Mouse (Mus musculus) forebrain, embryonic 12.5 days (tissue): ENCODE measurements at regions not wholly inside any gene's neighbourhood (a gene's known extent, or its start where the extent isn't known, plus 50 kb on each side); places are given as distances from the start of the nearest gene placed in this dataset.

ENCODE experiments used
- ATAC-seq: fragments of 200-750 bp; cut with Nextera tagmentation; 2 replicates; pipeline ENCODE4 v1.8.0; 2017; ENCODE audit warnings: moderate TSS enrichment; ENCODE audit not compliant: low FRiP score
- H3K27ac ChIP-seq: fragments of 300-500 bp; sonication (generic); 2 replicates; pipeline ENCODE4 v1.5.1; 2016; ENCODE audit warnings: mild to moderate bottlenecking
- H3K27me3 ChIP-seq: fragments of 300-500 bp; sonication (generic); 2 replicates; pipeline ENCODE4 v1.6.1; 2016; ENCODE audit warnings: mild to moderate bottlenecking
- H3K36me3 ChIP-seq: fragments of 300-500 bp; sonication (generic); replicated peaks from 2 replicates; pipeline ENCODE4 v1.6.1; 2016; ENCODE audit warnings: mild to moderate bottlenecking
- H3K4me1 ChIP-seq: fragments of 300-500 bp; sonication (generic); 2 replicates; pipeline ENCODE4 v1.6.1; 2016
- H3K4me2 ChIP-seq: fragments of 300-500 bp; sonication (generic); 2 replicates; pipeline ENCODE4 v1.6.1; 2016; ENCODE audit warnings: mild to moderate bottlenecking, moderate library complexity
- H3K4me3 ChIP-seq: fragments of 300-500 bp; sonication (generic); replicated peaks from 2 replicates; pipeline ENCODE4 v1.5.1; 2016; ENCODE audit warnings: mild to moderate bottlenecking
- H3K9ac ChIP-seq: fragments of 300-500 bp; sonication (generic); 2 replicates; pipeline ENCODE4 v1.6.1; 2016; ENCODE audit warnings: mild to moderate bottlenecking
- H3K9me3 ChIP-seq: fragments of 300-500 bp; sonication (generic); 2 replicates; pipeline ENCODE4 v1.6.1; 2016
- WGBS: fragments of 180-500 bp; shearing (Covaris S2); methylation state at CpG from one replicate; pipeline ENCODE4 v1.1.7; 2016; 5-methylcytosine and 5-hydroxymethylcytosine counted together

GRCm38 (mm10) chr17:4208142-4208925 lies 512.3 kb upstream of the Nox3 start:
- H3K4me3 ChIP-seq = no peak overlapping the region
- no peak overlapping the region for H3K9ac ChIP-seq
- no peaks in the 10 kb centered on the region for H3K4me1 ChIP-seq
- no peak for ATAC-seq
- H3K27ac ChIP-seq = no peak overlapping the region
- 89% methylated on average over 5 of the region's 5 CpGs for WGBS
- H3K36me3 ChIP-seq = no peaks in the 10 kb centered on the region
- H3K9me3 ChIP-seq = no peaks in the 10 kb centered on the region
- no peaks in the 10 kb centered on the region for H3K27me3 ChIP-seq
- no peak overlapping the region for H3K4me2 ChIP-seq

GRCm38 (mm10) chr17:4209650-4210049 lies 513.6 kb upstream of the Nox3 start:
- WGBS = 79% methylated on average over 8 of the region's 8 CpGs
- ATAC-seq = no peak
- Histone ChIP-seq H3K4me1 (peaks cover 1% of the 10 kb centered on the region; the same call in 1 of the 2 replicates), H3K9ac (no peak overlapping the region), H3K9me3 (no peaks in the 10 kb centered on the region), H3K4me3 (no peak overlapping the region), H3K4me2 (no peak overlapping the region), H3K27ac (no peak overlapping the region), H3K36me3 (no peaks in the 10 kb centered on the region), H3K27me3 (no peaks in the 10 kb centered on the region)

- Histone ChIP-seq H3K27ac (no peak overlapping the region), H3K4me3 (no peak overlapping the region), H3K36me3 (no peaks in the 10 kb centered on the region), H3K9me3 (no peaks in the 10 kb centered on the region), H3K4me2 (no peak overlapping the region), H3K4me1 (peaks cover 17% of the 10 kb centered on the region; the same call in 1 of the 2 replicates), H3K9ac (no peak overlapping the region), H3K27me3 (no peaks in the 10 kb centered on the region)
- WGBS = 57% methylated on average over 4 of the region's 4 CpGs
- no peak for ATAC-seq
Measured at GRCm38 (mm10) chr17:4212586-4212985, 516.5 kb upstream of the Nox3 start.

- Histone ChIP-seq H3K4me1 (peaks cover 17% of the 10 kb centered on the region; the same call in 1 of the 2 replicates), H3K9me3 (no peaks in the 10 kb centered on the region), H3K27ac (peak overlapping the region; percentile 63), H3K27me3 (no peaks in the 10 kb centered on the region), H3K9ac (no peak overlapping the region), H3K4me2 (no peak overlapping the region), H3K36me3 (no peaks in the 10 kb centered on the region), H3K4me3 (no peak overlapping the region)
- no peak; the same call in 1 of the 2 replicates for ATAC-seq
- WGBS = 17% methylated on average over 8 of the region's 8 CpGs
Measured at GRCm38 (mm10) chr17:4214970-4215369, 518.9 kb upstream of the Nox3 start.

GRCm38 (mm10) chr17:4216203-4216602 lies 520.1 kb upstream of the Nox3 start:
- H3K4me3 ChIP-seq = no peak overlapping the region
- 22% methylated on average over 4 of the region's 4 CpGs for WGBS
- ATAC-seq = no peak
- no peak overlapping the region for H3K9ac ChIP-seq
- H3K27ac ChIP-seq = no peak overlapping the region
- no peaks in the 10 kb centered on the region for H3K36me3 ChIP-seq
- H3K27me3 ChIP-seq = no peaks in the 10 kb centered on the region
- H3K4me2 ChIP-seq = no peak overlapping the region
- no peaks in the 10 kb centered on the region for H3K9me3 ChIP-seq
- H3K4me1 ChIP-seq = peaks cover 17% of the 10 kb centered on the region; the same call in 1 of the 2 replicates

- 55% methylated on average over 8 of the region's 8 CpGs for WGBS
- Histone ChIP-seq H3K4me1 (peaks cover 17% of the 10 kb centered on the region; the same call in 1 of the 2 replicates), H3K9ac (no peak overlapping the region), H3K9me3 (no peaks in the 10 kb centered on the region), H3K4me2 (no peak overlapping the region), H3K27ac (no peak overlapping the region), H3K4me3 (no peak overlapping the region), H3K27me3 (no peaks in the 10 kb centered on the region), H3K36me3 (no peaks in the 10 kb centered on the region)
- ATAC-seq = no peak; the same call in 1 of the 2 replicates
Measured at GRCm38 (mm10) chr17:4216750-4217149, 520.7 kb upstream of the Nox3 start.

GRCm38 (mm10) chr17:4220661-4221360 lies 524.8 kb upstream of the Nox3 start:
- no peaks in the 10 kb centered on the region for H3K27me3 ChIP-seq
- WGBS = 70% methylated on average over 12 of the region's 12 CpGs
- no peak overlapping the region for H3K9ac ChIP-seq
- H3K36me3 ChIP-seq = no peaks in the 10 kb centered on the region
- H3K4me3 ChIP-seq = no peak overlapping the region
- ATAC-seq = peak; percentile 69; the same call in 1 of the 2 replicates
- peaks cover 8% of the 10 kb centered on the region; the same call in 1 of the 2 replicates for H3K4me1 ChIP-seq
- no peak overlapping the region for H3K4me2 ChIP-seq
- no peaks in the 10 kb centered on the region for H3K9me3 ChIP-seq
- no peak overlapping the region for H3K27ac ChIP-seq

- WGBS = 77% methylated on average over 10 of the region's 10 CpGs
Measured at GRCm38 (mm10) chr17:4227889-4228288, 531.8 kb upstream of the Nox3 start.

GRCm38 (mm10) chr17:4229969-4230368 lies 533.9 kb upstream of the Nox3 start:
- Histone ChIP-seq H3K4me2 (no peak overlapping the region), H3K27ac (no peak overlapping the region), H3K4me1 (peaks cover 9% of the 10 kb centered on the region), H3K36me3 (no peaks in the 10 kb centered on the region), H3K9me3 (no peaks in the 10 kb centered on the region), H3K9ac (no peak overlapping the region), H3K27me3 (0 out of 2 replicates have a peak, but pooled peaks cover 3% of the 10 kb centered on the region), H3K4me3 (no peak overlapping the region)
- ATAC-seq = no peak
- WGBS = 71% methylated on average over 2 of the region's 2 CpGs

More at GRCm38 (mm10) chr17:4227889-4228288, 531.8 kb upstream of the Nox3 start:
- Histone ChIP-seq H3K4me2 (no peak overlapping the region), H3K9ac (no peak overlapping the region), H3K4me3 (no peak overlapping the region), H3K9me3 (no peaks in the 10 kb centered on the region), H3K27ac (no peak overlapping the region), H3K27me3 (0 out of 2 replicates have a peak, but pooled peaks cover 3% of the 10 kb centered on the region), H3K36me3 (no peaks in the 10 kb centered on the region), H3K4me1 (peaks cover 9% of the 10 kb centered on the region)
- no peak for ATAC-seq

GRCm38 (mm10) chr17:4250476-4250875 lies 554.4 kb upstream of the Nox3 start:
- ATAC-seq = no peak
- Histone ChIP-seq H3K4me2 (no peak overlapping the region), H3K27me3 (no peaks in the 10 kb centered on the region), H3K36me3 (no peaks in the 10 kb centered on the region), H3K9me3 (no peaks in the 10 kb centered on the region), H3K9ac (no peak overlapping the region), H3K27ac (no peak overlapping the region), H3K4me1 (no peaks in the 10 kb centered on the region), H3K4me3 (no peak overlapping the region)
- 85% methylated on average over 2 of the region's 2 CpGs for WGBS

GRCm38 (mm10) chr17:4265471-4265870 lies 569.4 kb upstream of the Nox3 start:
- Histone ChIP-seq H3K9me3 (no peaks in the 10 kb centered on the region), H3K4me3 (no peak overlapping the region), H3K27me3 (no peaks in the 10 kb centered on the region), H3K36me3 (no peaks in the 10 kb centered on the region), H3K27ac (no peak overlapping the region; the same call in 1 of the 2 replicates), H3K4me1 (peaks cover 21% of the 10 kb centered on the region), H3K9ac (no peak overlapping the region), H3K4me2 (0 out of 2 replicates have a peak overlapping the region, but pooled peaks have one; percentile 24)
- peak; percentile 49; the same call in 1 of the 2 replicates for ATAC-seq
- 40% methylated on average over 6 of the region's 6 CpGs for WGBS

GRCm38 (mm10) chr17:4265946-4266345 lies 569.9 kb upstream of the Nox3 start:
- H3K4me2 ChIP-seq = peak overlapping the region; percentile 24; the same call in 1 of the 2 replicates
- ATAC-seq = no peak; the same call in 1 of the 2 replicates
- H3K27me3 ChIP-seq = no peaks in the 10 kb centered on the region
- H3K9ac ChIP-seq = no peak overlapping the region
- H3K4me1 ChIP-seq = peaks cover 21% of the 10 kb centered on the region
- H3K36me3 ChIP-seq = no peaks in the 10 kb centered on the region
- H3K27ac ChIP-seq = no peak overlapping the region; the same call in 1 of the 2 replicates
- H3K4me3 ChIP-seq = no peak overlapping the region
- 2% methylated on average over 6 of the region's 6 CpGs for WGBS
- no peaks in the 10 kb centered on the region for H3K9me3 ChIP-seq
